Mouse (Mus musculus): ENCODE measurements around the gene Clcnka. TPM values are rescaled to one million over a fixed set of nuclear protein-coding genes. Genes with fewer than 3 reads are reported as not detected.
A peak's percentile ranks its signal among the peaks of the same experiment; 100 is the strongest.

The Clcnka gene
- 1 to 10 TPM in 1 of 2 experiments, not detected in 1; 2.3 TPM for total RNA-seq (2021)
- long read RNA-seq, experiment 1: 0 reads
- long read RNA-seq, experiment 2, partial matches to known transcripts: 0 of 3 reads
- long read RNA-seq, experiment 2, other reads (novel, unspliced or antisense): 1 of 3 reads

GRCm38 (mm10) chr4:141398545-141398944 lies at the start of gene Clcnka:
Clcnka (minus strand) TSS chr4:141398724.
- no peak for DNase-seq (ENCODE audit: low spot score in 2 of 2)

GRCm38 (mm10) chr4:141446211-141446610 lies 47.7 kb upstream of the Clcnka start:
- no peak for DNase-seq (ENCODE audit: low spot score in 2 of 2)

- no peak for DNase-seq (ENCODE audit: low spot score in 2 of 2)
Measured at GRCm38 (mm10) chr4:141445328-141445720, 46.8 kb upstream of the Clcnka start.

- DNase-seq (ENCODE audit: low spot score in 2 of 2): peak; percentile 78 to 82
Measured at GRCm38 (mm10) chr4:141444451-141445327, 46.2 kb upstream of the Clcnka start, which contains the start of gene Zbtb17. Zbtb17 (plus strand) TSS chr4:141444654.

GRCm38 (mm10) chr4:141443641-141444429 lies 45.3 kb upstream of the Clcnka start:
- DNase-seq (ENCODE audit: low spot score in 2 of 2): no peak

GRCm38 (mm10) chr4:141440877-141441276 lies 42.4 kb upstream of the Clcnka start:
- no peak for DNase-seq (ENCODE audit: low spot score in 2 of 2)

- DNase-seq (ENCODE audit: low spot score in 2 of 2): no peak
Measured at GRCm38 (mm10) chr4:141439083-141439803, 40.7 kb upstream of the Clcnka start.

- DNase-seq (ENCODE audit: low spot score in 2 of 2): no peak
Measured at GRCm38 (mm10) chr4:141435974-141436373, 37.5 kb upstream of the Clcnka start, which contains the start of gene Srarp. Srarp (minus strand) TSS chr4:141436105.

GRCm38 (mm10) chr4:141433191-141433590 lies 34.7 kb upstream of the Clcnka start:
- DNase-seq (ENCODE audit: low spot score in 2 of 2): no peak

- no peak for DNase-seq (ENCODE audit: low spot score in 2 of 2)
Measured at GRCm38 (mm10) chr4:141432666-141433065, 34.1 kb upstream of the Clcnka start.

- DNase-seq (ENCODE audit: low spot score in 2 of 2): peak in 1 of 2 experiments; percentile 54
Measured at GRCm38 (mm10) chr4:141430997-141431396, 32.5 kb upstream of the Clcnka start.

GRCm38 (mm10) chr4:141429847-141430246 lies 31.3 kb upstream of the Clcnka start:
- no peak for DNase-seq (ENCODE audit: low spot score in 2 of 2)

- no peak for DNase-seq (ENCODE audit: low spot score in 2 of 2)
Measured at GRCm38 (mm10) chr4:141429381-141429780, 30.9 kb upstream of the Clcnka start.

GRCm38 (mm10) chr4:141427921-141428320 lies 29.4 kb upstream of the Clcnka start:
- DNase-seq (ENCODE audit: low spot score in 2 of 2): no peak

GRCm38 (mm10) chr4:141426796-141427745 lies 28.5 kb upstream of the Clcnka start:
- no peak for DNase-seq (ENCODE audit: low spot score in 2 of 2)

GRCm38 (mm10) chr4:141425484-141426479 lies 27.3 kb upstream of the Clcnka start:
- no peak for DNase-seq (ENCODE audit: low spot score in 2 of 2)

GRCm38 (mm10) chr4:141423691-141424431 lies 25.3 kb upstream of the Clcnka start:
- no peak for DNase-seq (ENCODE audit: low spot score in 2 of 2)

GRCm38 (mm10) chr4:141423288-141423687 lies 24.8 kb upstream of the Clcnka start:
- DNase-seq (ENCODE audit: low spot score in 2 of 2): no peak
